Mouse (Mus musculus) hindbrain, embryonic 13.5 days (tissue): Measurements from ENCODE around the gene Gnao1. TPM values are rescaled to one million over a fixed set of nuclear protein-coding genes. Genes with fewer than 3 reads are reported as not detected.

Experiments used
- ATAC-seq: fragments of 200-750 bp; cut with Nextera tagmentation; 2 replicates; pipeline ENCODE4 v1.8.0; 2017; ENCODE audit warnings: moderate TSS enrichment; ENCODE audit not compliant: low FRiP score
- H3K27ac ChIP-seq: fragments of 300-500 bp; sonication (generic); 2 replicates; pipeline ENCODE4 v1.5.1; 2015; ENCODE audit warnings: inconsistent platforms, mild to moderate bottlenecking, moderate library complexity
- H3K27me3 ChIP-seq: fragments of 300-500 bp; sonication (generic); 2 replicates; pipeline ENCODE4 v1.6.1; 2015; ENCODE audit warnings: mild to moderate bottlenecking, inconsistent platforms
- H3K36me3 ChIP-seq: fragments of 300-500 bp; sonication (generic); 2 replicates; pipeline ENCODE4 v1.6.1; 2015; ENCODE audit warnings: mild to moderate bottlenecking, inconsistent platforms
- H3K4me1 ChIP-seq: fragments of 300-500 bp; sonication (generic); replicated peaks from 2 replicates; pipeline ENCODE4 v1.6.1; 2015; ENCODE audit warnings: inconsistent platforms
- H3K4me2 ChIP-seq: fragments of 300-500 bp; sonication (generic); 2 replicates; pipeline ENCODE4 v1.6.1; 2015; ENCODE audit warnings: inconsistent platforms, mild to moderate bottlenecking, moderate library complexity
- H3K4me3 ChIP-seq: fragments of 300-500 bp; sonication (generic); 2 replicates; pipeline ENCODE4 v1.5.1; 2015; ENCODE audit warnings: mild to moderate bottlenecking, inconsistent platforms
- H3K9ac ChIP-seq: fragments of 300-500 bp; sonication (generic); 2 replicates; pipeline ENCODE4 v1.6.1; 2015; ENCODE audit warnings: mild to moderate bottlenecking, inconsistent platforms
- H3K9me3 ChIP-seq: fragments of 300-500 bp; sonication (generic); 2 replicates; pipeline ENCODE4 v1.6.1; 2016; ENCODE audit warnings: inconsistent platforms
- WGBS: fragments of 180-500 bp; shearing (Covaris S2); methylation state at CpG from one replicate; pipeline ENCODE4 v1.1.7; 2015; 5-methylcytosine and 5-hydroxymethylcytosine counted together
- polyA plus RNA-seq: library from polyadenylated mRNA; unstranded; fragments of >200 nt; fragmentation: Nextera tagmentation; extraction: Ambion mirVana; gene quantifications from 2 replicates; pipeline ENCODE4 v1.2.1, GENCODE M21; 2015

Gnao1 gene
- polyA plus RNA-seq, 1 experiment from 2014 or later: 145 TPM

- Histone ChIP-seq H3K4me2 (no peak overlapping the region), H3K9ac (no peak overlapping the region), H3K36me3 (no peaks in the 10 kb centered on the region), H3K27me3 (no peaks in the 10 kb centered on the region), H3K27ac (no peak overlapping the region), H3K4me1 (peaks cover 21% of the 10 kb centered on the region), H3K9me3 (no peaks in the 10 kb centered on the region), H3K4me3 (no peak overlapping the region)
- WGBS: 93% methylated on average over 9 of the region's 9 CpGs
- no peak for ATAC-seq
Observed at GRCm38 (mm10) chr8:93852851-93853461, 43.2 kb downstream of the Gnao1 start.

GRCm38 (mm10) chr8:93854676-93855075, 44.9 kb downstream of the Gnao1 start:
- no peak for ATAC-seq
- 54% methylated on average over 5 of the region's 5 CpGs for WGBS
- Histone ChIP-seq H3K9me3 (no peaks in the 10 kb centered on the region), H3K27ac (peak overlapping the region; percentile 13; the same call in 1 of the 2 replicates), H3K27me3 (no peaks in the 10 kb centered on the region), H3K4me3 (no peak overlapping the region), H3K9ac (no peak overlapping the region), H3K36me3 (no peaks in the 10 kb centered on the region), H3K4me1 (peaks cover 27% of the 10 kb centered on the region), H3K4me2 (no peak overlapping the region)

GRCm38 (mm10) chr8:93855272-93855671, 45.5 kb downstream of the Gnao1 start:
- 78% methylated on average over 4 of the region's 4 CpGs for WGBS
- H3K36me3 ChIP-seq: no peaks in the 10 kb centered on the region
- H3K27me3 ChIP-seq: no peaks in the 10 kb centered on the region
- H3K4me2 ChIP-seq: no peak overlapping the region
- H3K4me3 ChIP-seq: no peak overlapping the region
- H3K9ac ChIP-seq: no peak overlapping the region
- ATAC-seq: no peak
- H3K4me1 ChIP-seq: peaks cover 32% of the 10 kb centered on the region
- no peak overlapping the region for H3K27ac ChIP-seq
- no peaks in the 10 kb centered on the region for H3K9me3 ChIP-seq

DNA sequence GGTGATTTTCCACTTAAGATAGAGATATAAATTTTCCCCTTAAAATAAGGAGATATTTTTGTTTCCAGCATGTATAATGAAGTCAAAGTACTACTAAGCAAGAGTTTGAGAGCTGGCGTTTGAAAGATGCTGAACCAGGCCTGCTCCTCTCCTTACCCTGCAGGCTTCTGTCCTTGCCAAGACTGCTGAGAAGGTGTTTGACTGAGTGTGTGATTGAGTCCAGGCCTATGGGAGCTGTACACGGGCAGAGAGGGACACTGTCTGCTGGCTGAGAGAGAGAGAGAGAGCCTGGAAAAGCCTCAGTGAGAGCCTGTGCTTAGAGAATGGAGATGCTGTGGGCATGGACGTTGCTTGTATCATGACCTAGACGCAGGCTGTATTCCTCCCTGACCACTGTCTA, 47.4 kb downstream of the Gnao1 start:
- ATAC-seq: no peak
- no peak overlapping the region for H3K9ac ChIP-seq
- H3K4me1 ChIP-seq: peaks cover 42% of the 10 kb centered on the region
- H3K27ac ChIP-seq: no peak overlapping the region
- 86% methylated on average over 4 of the region's 4 CpGs for WGBS
- 0 out of 2 replicates have a peak, but pooled peaks cover 4% of the 10 kb centered on the region for H3K36me3 ChIP-seq
- no peaks in the 10 kb centered on the region for H3K9me3 ChIP-seq
- H3K4me3 ChIP-seq: no peak overlapping the region
- H3K4me2 ChIP-seq: no peak overlapping the region
- H3K27me3 ChIP-seq: no peaks in the 10 kb centered on the region

DNA sequence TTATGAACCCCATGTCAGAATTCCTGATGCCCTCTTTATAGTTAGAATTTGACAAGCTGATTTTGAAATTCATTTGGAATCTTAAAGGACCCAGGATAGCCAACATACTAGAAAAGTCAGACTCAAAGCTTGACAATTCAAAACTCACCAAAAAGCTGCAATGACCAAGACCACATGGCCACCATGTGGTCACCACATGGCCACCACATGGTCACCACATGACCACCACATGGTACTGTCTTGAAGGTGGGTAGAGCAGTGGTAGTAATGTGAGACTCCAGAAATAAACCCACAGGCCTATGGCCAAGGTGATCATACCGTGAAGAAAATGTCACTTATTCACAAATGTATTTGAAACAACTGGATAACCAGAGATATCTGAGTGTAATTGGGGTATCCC, 48.5 kb downstream of the Gnao1 start:
- Histone ChIP-seq H3K36me3 (0 out of 2 replicates have a peak, but pooled peaks cover 4% of the 10 kb centered on the region), H3K9me3 (no peaks in the 10 kb centered on the region), H3K27ac (no peak overlapping the region), H3K4me1 (peaks cover 49% of the 10 kb centered on the region), H3K27me3 (no peaks in the 10 kb centered on the region), H3K4me3 (no peak overlapping the region), H3K9ac (no peak overlapping the region), H3K4me2 (no peak overlapping the region)
- no peak for ATAC-seq
- WGBS: 76% methylated on average over 1 of the region's 1 CpGs

DNA sequence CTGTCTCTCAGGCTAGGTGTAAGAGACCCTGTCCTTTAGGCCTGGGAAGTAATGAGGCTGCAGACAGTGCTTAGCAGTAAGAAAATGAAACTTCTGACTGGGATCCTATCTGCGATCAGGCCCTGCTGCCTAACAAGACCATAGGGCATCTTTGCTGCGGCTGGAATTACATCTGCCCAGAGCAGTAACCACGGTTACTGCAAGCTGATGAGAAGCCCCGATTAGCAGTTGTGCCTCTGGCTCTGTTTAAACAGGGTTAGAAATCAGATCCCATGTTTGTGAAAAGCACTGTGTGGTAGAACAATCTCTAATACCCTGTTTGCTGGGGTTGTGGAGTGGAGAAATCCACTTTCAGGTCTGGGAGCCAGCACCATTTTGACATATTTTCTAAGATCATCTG, 50.3 kb downstream of the Gnao1 start:
- Histone ChIP-seq H3K27ac (0 out of 2 replicates have a peak overlapping the region, but pooled peaks have one; percentile 13), H3K9ac (no peak overlapping the region; the same call in 1 of the 2 replicates), H3K9me3 (no peaks in the 10 kb centered on the region), H3K4me1 (peaks cover 41% of the 10 kb centered on the region), H3K4me2 (no peak overlapping the region), H3K36me3 (0 out of 2 replicates have a peak, but pooled peaks cover 4% of the 10 kb centered on the region), H3K4me3 (no peak overlapping the region), H3K27me3 (no peaks in the 10 kb centered on the region)
- ATAC-seq: 0 out of 2 replicates have a peak, but pooled peaks have one; percentile 26
- 41% methylated on average over 4 of the region's 4 CpGs for WGBS

GRCm38 (mm10) chr8:93864064-93864463, 54.3 kb downstream of the Gnao1 start:
- WGBS: 70% methylated on average over 7 of the region's 7 CpGs
- no peaks in the 10 kb centered on the region for H3K27me3 ChIP-seq
- H3K27ac ChIP-seq: no peak overlapping the region
- peaks cover 11% of the 10 kb centered on the region for H3K36me3 ChIP-seq
- ATAC-seq: no peak
- no peaks in the 10 kb centered on the region for H3K9me3 ChIP-seq
- peaks cover 38% of the 10 kb centered on the region for H3K4me1 ChIP-seq
- H3K4me3 ChIP-seq: no peak overlapping the region
- no peak overlapping the region for H3K9ac ChIP-seq
- no peak overlapping the region for H3K4me2 ChIP-seq

DNA sequence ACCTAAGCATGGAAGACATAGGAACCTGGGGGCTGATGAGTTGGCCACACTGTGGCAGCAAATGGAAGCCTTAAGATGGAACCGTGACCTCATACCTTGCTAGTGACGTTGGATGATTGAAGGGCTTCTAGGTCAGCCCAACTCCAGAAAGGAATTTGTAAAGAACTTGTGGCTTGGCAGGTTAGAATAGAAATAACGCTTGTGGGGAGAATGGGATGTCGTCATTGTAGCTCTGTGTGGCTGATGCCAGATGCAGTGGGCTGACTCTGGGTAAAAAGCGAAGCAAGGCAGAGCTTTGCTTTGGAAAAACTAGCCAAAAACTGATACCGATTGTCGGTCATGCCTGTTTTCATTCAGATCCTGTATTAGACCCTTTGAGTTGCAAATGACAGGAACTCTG, 56.5 kb downstream of the Gnao1 start:
- Histone ChIP-seq H3K36me3 (peaks cover 14% of the 10 kb centered on the region), H3K4me1 (peaks cover 19% of the 10 kb centered on the region), H3K9ac (no peak overlapping the region), H3K4me2 (no peak overlapping the region), H3K27ac (no peak overlapping the region), H3K27me3 (no peaks in the 10 kb centered on the region), H3K9me3 (no peaks in the 10 kb centered on the region), H3K4me3 (no peak overlapping the region)
- no peak for ATAC-seq
- 89% methylated on average over 7 of the region's 7 CpGs for WGBS

DNA sequence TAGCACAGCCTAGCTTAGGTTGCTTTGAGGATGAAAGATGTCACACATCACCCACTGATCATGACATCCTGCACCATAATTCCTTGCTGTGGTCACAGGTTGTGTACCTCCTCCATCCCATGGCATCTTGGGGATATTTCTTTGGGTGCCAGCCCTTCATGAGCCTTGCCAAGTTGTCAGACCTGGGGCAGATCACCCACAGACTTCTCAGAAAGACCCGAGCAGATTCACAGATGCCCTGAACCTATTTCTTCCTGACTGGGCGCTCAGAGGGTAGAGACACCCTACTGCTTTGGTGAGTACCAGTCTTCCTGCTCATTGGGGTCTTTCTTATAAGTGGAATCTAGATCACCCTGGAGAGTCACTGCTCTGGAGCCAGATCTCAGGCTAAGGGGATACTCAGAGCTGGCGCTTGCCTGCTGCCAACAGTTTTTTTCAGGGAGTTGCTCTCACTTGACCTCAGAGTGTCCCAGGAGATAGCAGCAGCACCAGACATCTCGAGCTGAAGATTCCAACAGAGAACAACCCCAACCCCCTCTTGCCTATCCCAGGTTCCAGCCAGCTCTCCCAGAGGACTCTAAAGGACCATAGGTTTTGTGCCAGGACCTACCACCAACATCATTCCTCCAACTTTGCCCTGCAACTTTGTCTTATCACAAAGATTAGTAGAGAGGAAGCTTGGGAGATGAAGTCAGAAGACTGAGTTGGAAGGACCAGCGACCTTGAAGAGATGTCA, 58.9 kb downstream of the Gnao1 start:
- ATAC-seq: no peak
- Histone ChIP-seq H3K27me3 (no peaks in the 10 kb centered on the region), H3K9me3 (no peaks in the 10 kb centered on the region), H3K36me3 (peaks cover 10% of the 10 kb centered on the region), H3K27ac (no peak overlapping the region), H3K4me2 (no peak overlapping the region), H3K4me1 (0 out of 2 replicates have a peak, but pooled peaks cover 4% of the 10 kb centered on the region), H3K4me3 (no peak overlapping the region), H3K9ac (no peak overlapping the region)
- 85% methylated on average over 5 of the region's 5 CpGs for WGBS

DNA sequence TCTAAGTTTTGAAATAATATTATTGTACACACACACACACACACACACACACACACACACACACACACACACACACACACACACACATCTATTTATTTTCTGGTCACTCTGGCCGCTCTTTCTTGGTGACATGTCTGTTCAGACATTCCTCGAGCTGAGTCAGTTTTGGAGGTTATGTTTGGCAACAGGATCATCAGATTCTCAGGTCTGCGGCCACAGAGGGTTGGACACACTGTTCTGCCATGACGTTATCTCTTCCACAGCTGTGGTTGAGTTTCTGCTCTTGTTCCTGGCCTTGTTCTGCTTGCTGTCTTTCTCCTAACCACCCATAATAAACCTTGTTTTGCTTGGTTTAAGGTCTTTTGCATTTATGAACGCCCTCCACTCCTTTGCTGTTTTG, 61.5 kb downstream of the Gnao1 start:
- Histone ChIP-seq H3K27me3 (no peaks in the 10 kb centered on the region), H3K36me3 (peaks cover 10% of the 10 kb centered on the region), H3K9ac (no peak overlapping the region), H3K4me3 (no peak overlapping the region), H3K4me2 (no peak overlapping the region), H3K27ac (no peak overlapping the region), H3K9me3 (no peaks in the 10 kb centered on the region), H3K4me1 (0 out of 2 replicates have a peak, but pooled peaks cover 4% of the 10 kb centered on the region)
- ATAC-seq: no peak
- WGBS: 91% methylated on average over 5 of the region's 5 CpGs

DNA sequence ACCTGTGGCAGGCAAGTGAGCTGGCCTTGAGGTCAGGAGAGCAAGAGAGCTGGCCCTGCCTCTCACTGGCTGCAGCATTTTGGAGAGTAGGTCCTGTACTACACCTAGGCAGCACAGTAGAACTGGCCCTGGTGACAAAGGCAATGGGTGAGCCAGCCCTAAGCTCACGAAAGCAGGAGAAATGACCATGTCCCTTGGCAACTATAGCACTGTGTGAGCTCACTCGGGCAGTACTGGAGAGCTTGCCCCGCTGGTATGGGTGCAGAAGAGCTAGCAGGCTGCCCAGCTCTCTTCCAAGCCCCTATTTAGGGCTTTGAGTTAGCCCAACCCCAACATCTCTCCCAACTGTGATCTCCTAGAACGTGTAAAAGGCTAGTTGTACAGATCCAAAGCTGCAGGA, 68.6 kb downstream of the Gnao1 start:
- Histone ChIP-seq H3K27ac (no peak overlapping the region), H3K4me2 (no peak overlapping the region), H3K9ac (no peak overlapping the region), H3K9me3 (no peaks in the 10 kb centered on the region), H3K4me1 (peaks cover 20% of the 10 kb centered on the region), H3K27me3 (no peaks in the 10 kb centered on the region), H3K4me3 (no peak overlapping the region), H3K36me3 (no peaks in the 10 kb centered on the region)
- no peak for ATAC-seq
- WGBS: 90% methylated on average over 4 of the region's 4 CpGs

GRCm38 (mm10) chr8:93879966-93880365, 70.2 kb downstream of the Gnao1 start:
- peaks cover 25% of the 10 kb centered on the region for H3K4me1 ChIP-seq
- H3K9me3 ChIP-seq: no peaks in the 10 kb centered on the region
- WGBS: 93% methylated on average over 7 of the region's 7 CpGs
- H3K36me3 ChIP-seq: no peaks in the 10 kb centered on the region
- H3K4me2 ChIP-seq: no peak overlapping the region
- no peaks in the 10 kb centered on the region for H3K27me3 ChIP-seq
- no peak overlapping the region for H3K4me3 ChIP-seq
- ATAC-seq: no peak
- H3K27ac ChIP-seq: no peak overlapping the region
- no peak overlapping the region for H3K9ac ChIP-seq

DNA sequence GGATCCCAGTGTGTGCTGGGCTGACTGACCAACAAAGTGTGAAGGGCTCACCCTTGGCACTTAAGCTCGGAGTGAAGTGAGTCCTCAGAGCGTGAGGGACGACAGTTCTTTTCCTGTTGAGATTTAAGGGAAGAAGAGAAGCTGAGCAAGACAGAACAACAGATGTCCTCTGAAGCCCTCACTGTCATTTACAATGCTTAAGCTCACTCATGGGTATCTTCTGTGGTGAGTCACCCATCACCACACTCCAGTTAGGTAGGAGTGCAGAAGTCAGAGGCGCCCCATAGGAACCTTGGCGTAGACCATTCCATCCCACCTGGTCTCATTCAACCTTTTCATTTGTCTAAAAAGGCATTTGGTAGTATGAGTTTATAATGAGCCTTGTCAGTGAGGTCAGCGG, 71.6 kb downstream of the Gnao1 start:
- ATAC-seq: no peak
- Histone ChIP-seq H3K9me3 (no peaks in the 10 kb centered on the region), H3K27me3 (no peaks in the 10 kb centered on the region), H3K27ac (no peak overlapping the region), H3K9ac (no peak overlapping the region), H3K4me2 (no peak overlapping the region), H3K4me1 (peaks cover 25% of the 10 kb centered on the region), H3K36me3 (peaks cover 4% of the 10 kb centered on the region; the same call in 1 of the 2 replicates), H3K4me3 (no peak overlapping the region)
- WGBS: 95% methylated on average over 6 of the region's 6 CpGs
